Mouse (Mus musculus) CD4-positive, CD25-positive, alpha-beta regulatory T cell, adult 4 months (primary cell): ENCODE data around the gene Ciao2a. TPM values are rescaled to one million over a fixed set of nuclear protein-coding genes. Genes with fewer than 3 reads are reported as not detected.

Experiments used
- ATAC-seq: one replicate; pipeline ENCODE4 v1.8.0; 2017
- polyA plus RNA-seq, 2 experiments: library from polyadenylated mRNA; unstranded; fragments of 100-300 nt; shearing (Covaris generic); gene quantifications; one replicate each; pipeline ENCODE4 v1.2.1; 2017

The Ciao2a gene
- polyA plus RNA-seq, result 100 to 1,000 TPM; 142 to 150 TPM

DNA sequence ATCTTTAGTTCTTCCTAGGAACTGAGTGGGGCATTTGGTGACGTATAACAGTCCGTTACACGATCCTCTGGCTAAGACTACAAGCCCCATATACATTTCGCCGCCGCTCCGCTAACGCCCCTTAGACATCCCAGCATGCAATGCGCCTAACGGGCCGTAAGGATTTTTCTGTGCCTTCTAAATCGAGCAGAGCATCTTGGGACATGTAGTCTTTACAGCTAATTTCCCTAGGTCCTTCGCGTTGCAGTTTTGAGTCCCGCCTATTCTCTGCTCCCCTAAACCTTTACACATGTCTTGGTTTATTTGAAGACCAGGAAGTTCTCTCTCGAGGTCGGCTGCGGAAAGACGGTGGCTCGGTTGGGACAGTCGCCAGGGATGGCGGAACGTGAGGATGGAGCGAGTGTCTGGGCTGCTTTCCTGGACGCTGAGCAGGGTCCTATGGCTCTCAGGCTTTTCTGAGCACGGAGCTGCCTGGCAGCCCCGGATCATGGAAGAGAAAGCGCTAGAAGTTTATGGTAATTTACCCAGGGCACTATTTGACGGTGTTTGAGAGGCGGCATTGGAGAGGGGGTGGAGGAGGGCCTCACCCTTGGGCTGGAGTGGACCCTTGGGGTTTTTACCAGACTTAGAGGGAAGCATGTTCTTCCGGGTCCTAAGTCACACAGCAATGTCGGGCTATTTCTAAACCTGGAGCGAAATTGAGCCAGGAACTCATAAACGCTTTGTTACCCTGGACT is at the start of gene Ciao2a, which contains the start of gene Snx1:
TSS of gene Ciao2a (plus strand) at position 156 of the 737 bp plus-strand sequence.
TSS of gene Snx1 (minus strand) at position 132 of the 737 bp plus-strand sequence.
- peak; percentile 85 for ATAC-seq

DNA sequence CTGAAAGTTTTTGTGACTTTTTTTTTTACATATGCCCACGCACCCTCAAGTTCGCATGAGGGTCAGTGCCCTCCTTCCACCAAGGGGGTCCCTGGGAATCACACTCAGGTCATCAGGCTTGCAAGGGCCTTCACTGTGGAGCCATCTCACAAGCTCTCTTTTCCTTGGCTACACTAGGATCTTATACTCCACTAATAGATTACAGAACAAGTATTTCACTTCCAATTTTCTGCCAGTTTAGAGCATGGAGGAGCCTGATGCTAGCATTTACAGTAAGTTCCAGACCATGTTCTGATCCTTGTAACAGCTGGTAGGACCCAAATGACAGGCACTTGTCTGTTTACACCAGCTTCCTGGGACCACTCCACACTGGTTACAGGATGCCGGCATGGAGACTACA is 48.3 kb upstream of the Ciao2a start:
- ATAC-seq, result no peak

DNA sequence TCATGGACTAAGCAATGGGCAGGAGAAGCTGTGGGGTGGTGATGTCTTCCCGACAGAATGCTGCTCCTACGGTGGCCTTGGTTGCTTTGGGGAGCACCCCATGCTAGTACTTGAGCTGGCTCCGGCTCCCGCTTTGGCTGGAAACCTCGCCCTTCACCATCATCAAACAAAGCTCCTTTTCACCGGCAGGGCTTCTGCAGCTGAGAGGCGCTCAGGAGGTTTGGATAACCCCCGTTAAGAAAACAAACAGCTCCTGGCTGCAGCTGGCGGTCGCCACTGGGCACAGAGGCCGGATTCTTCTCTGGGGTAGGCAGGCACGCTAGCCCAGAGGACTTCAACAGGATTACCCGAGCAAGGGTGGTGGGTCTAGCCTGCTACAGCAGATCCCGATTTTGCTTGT is 47.9 kb upstream of the Ciao2a start:
- ATAC-seq, result no peak

DNA sequence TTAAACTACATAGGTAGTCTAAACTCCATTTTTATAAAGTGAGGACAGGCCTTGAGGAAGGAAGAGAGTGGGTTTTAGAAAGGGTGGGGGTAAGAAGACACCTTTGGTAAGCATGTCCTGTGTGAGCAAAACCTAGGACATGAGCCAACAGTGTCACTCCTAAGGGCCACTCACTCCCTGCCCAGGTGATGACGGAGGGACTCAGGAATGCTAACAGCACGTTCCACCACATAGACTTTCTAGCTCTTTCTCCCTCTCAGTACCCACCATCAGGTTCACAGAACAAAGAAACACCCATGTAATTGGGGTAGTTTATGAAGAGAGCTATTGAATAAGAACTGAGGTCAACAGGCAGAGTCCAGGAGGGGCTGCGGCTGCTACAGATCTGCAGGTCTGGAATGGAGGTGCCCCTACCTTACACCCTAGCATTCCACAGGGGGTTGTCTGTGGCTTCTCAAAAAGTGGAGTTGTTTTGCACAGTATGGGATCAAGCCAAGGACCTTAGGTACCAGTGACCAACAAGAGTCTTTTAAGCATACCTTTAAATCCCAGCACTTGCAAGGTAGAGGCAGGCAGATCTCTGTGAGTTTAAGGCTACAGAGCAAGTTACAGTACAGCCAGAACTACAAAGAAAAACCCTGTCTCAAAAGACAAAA is 45.5 kb upstream of the Ciao2a start:
- no peak for ATAC-seq

DNA sequence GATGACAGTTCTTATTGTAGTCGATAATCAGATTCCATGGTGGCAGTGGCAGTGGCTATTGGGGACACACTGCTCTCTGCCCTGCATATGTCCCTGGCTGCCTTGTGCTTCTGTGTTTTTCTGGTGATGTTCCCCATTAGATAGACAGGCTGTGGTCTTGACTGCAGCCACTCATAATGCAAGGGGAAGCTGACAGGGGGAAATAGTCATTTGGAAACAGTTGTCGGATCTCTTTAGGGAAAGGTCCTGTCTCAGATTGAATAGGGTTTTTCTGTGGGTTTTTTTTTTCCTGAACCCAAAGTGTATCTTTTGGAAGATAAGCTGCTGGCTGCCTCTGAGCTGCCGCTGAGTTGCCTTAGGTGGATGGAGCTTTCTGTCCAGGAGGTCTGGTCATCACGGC is 44.4 kb upstream of the Ciao2a start:
- no peak for ATAC-seq

DNA sequence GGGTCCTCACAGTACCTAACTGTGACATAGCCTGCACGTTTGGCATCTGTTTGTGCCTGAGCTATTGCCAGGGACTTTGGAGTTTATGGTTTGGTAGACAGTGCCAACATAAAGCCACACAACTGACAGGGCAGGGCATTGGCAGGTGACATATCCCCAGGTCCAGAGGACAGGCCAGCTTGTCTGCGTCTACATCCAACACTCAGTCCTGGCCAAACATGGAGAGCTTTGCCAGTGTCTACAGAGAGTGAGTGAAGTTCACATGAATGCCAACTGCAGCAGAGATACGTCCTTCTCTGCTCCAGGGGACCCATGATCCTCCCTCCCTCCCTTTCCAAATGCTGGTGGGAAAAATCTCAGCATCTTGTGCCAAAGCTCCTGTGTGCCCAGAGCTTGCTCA is 42.2 kb upstream of the Ciao2a start:
- no peak for ATAC-seq

DNA sequence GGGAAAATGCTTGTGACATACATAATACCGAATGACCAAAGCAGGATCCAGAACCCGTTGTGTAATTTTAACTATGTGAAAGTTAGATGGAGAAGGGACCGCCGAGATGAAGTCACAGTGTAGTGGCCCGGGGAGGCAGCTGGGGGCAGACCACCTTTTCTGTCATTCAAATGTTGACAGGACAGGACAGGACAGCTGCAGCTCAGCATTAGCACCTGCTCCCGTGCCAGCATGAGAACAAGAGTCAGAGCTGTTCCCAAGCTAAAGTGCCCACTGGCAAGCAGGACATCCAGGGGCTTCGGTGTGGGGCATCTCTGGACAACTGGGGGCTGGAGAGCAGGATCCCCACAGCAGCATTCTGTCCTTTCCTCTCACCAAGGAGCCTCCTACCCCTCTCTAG is 39.3 kb upstream of the Ciao2a start:
- ATAC-seq, result no peak

DNA sequence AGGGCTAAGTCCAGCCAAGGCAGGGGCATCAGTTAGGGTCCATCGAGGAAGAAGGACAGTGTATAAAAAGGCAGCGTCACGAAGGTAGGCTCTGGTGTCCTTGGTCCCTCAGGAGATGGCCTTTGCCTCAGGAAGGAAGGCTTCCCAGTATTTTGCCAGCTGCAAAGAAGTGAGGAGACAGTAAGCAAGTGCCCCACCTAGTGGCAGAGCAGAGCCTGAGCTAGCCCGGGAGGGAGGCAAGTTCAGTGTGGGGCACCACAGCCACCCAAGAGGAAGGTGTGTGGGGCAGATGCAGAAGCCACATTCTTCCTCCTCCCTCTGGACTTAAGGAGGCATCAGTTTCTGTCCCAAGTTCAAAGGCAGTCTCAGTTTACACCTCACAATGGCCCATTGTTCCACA is 38.0 kb upstream of the Ciao2a start:
- ATAC-seq, result no peak

DNA sequence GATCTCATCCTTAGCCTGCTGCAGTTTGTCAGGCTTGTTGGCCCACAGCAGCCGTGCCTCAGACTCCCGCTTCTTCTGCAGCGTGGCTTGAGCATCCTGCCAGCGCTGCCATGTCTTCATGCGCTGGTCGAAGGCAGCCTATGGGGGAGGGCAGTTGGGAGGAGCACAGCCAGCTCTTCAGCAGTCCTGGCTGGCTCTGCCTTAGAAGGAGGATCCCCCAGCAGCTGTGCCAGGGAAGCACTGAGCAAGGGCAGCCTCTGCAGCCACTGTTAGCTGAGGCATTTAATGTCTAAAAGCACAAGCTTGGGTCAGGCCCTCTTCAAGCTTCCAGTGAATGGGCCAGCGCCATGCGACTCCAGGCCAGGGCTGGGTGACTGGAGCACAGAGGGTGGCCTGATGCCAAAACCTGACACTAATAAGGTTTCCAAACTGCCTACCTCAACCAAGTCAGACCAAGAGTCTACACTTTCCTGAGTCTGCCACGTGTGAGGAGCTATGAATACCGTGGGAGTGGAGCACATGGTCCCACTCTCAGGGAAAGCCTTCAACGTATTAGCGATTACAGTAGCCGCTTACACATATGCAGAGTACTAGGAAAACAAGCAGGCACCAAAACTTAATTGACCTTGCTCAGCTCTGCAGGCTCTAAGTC is 35.7 kb upstream of the Ciao2a start:
- ATAC-seq, result no peak

DNA sequence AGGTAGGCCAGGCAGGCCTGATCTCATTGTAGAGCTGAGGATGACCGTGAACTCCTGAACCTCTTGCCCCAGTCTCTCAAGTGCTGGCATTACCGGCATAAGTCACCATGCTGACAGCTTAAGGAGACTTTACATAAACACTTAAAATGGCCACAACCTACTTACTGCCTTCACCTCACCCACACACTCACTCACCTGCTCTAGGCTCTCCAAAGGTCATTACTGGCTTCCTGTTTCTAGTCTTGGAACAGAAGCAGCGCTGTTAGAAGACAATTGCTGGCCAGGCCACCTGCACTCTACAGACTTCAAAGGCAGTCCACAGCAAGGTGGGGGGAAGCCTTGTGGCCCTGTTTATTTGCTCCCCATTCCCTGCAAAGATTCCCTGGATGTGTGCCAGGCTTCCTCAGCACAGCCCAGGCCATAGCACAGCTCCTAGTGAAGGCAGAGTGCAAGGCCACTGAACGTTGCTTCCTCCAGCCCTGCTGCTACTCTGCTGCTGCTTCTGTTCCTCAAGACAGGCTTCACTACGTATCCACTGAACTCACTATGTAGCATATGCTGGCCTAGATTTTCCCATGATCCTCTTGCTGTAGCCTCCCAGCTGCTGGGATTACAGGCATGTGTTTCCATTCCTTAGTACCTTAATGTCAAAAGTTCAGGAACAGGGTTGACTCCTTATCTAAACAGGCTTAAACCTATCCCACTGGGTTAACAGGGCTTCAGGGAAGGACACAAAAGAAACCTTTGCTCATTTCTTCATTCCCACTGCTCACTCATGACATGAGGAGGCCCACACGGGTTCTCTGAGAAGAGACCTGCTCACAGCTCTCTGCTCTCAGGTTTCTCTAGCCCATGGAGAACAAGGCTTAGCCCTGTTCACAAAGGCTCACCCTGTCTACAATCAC is 34.8 kb upstream of the Ciao2a start:
- peak; percentile 26 for ATAC-seq

DNA sequence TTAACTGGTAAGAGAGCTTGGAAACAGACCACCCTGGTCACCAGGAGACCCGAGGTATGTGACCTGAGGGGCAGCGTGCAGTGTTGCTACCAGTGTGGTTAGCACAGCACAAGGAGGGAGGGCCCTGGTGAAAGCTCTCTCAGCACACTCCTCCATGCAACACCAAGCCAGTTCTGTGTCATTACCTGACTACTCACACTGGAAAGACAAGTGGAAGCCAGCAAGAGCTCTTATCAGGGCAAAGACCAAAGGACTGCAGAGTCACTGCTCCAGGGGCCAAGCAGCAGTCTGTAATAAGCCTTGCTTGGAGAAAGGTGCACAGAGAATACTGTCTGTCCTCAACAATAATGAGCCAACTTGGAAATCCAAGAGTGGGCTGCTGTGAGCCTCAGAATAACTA is 33.7 kb upstream of the Ciao2a start:
- no peak for ATAC-seq

DNA sequence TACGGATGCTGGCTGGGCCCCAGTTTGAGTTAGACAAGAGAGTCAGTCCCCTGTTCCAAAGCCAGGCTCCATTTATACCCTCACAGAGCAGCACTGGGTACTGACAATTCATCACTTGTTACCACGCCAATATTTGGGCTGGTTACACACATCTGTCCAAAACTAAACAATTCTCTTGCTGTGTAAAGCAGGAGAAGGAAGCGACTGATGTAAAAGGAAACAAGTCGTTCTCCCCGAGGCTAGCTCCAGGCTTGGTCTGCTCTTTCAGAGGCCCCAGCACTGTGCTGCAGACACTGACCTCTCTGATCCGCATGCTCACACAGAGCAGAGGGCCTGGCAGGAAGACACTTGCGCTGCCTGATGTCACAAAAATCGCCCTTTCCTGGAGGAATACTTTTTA is 24.8 kb upstream of the Ciao2a start:
- ATAC-seq, result no peak

DNA sequence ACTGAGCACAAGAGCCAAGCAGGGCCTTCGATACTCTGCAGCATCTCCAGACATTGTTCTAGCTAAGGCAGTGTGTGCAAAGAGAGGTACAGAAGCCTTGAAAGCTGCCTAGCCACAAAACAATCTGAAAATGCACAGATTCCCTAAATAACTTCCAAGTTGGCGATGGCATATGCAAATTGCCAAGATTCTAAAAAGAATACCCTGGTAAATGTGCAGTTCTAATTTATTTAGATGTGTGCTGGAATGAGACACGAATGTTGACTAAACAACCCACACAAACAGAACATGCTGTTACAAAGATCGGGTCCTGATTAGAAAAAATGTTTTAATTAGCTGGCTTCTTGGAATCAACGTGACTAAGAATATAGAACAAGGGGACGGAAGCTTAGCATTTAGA is 23.7 kb upstream of the Ciao2a start:
- ATAC-seq, result no peak

DNA sequence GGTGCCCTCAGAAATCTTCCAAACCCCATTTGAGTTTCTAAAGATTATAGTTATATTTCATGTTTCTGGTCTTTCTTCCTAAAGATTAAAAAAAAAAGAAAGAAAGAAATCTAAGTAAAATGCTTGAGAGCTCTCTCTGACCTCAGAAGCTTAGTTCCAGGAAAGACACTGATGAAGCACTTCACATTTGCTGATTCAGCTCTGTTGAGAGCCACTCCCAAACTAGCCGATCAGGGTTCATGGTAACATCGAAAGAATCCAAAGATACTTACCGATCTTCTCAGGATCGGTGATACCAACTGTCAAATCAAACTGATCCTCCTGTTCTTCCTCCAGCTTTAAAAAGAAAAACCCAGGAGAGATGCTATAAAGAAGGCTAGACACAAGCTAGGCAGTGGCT is 21.8 kb upstream of the Ciao2a start:
- ATAC-seq, result no peak

DNA sequence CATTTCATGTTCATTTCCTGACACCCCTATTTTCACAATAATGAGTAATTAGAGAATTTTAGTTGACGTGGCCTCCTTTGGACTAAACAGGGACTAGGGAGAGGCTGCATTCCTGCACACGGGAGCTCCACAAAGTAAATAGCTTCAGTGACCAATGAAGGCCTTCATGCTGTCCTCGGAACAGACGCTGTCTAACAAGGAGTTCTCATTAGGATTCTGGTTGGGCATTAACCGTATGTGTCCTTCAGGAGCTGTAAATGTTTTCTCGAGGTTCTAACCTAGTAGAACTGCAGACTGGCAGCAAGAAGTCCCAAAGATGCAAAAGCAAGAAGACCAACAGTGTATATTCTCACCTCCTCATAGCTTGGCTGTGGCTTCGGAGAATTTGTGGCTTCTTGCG is 21.2 kb upstream of the Ciao2a start:
- no peak for ATAC-seq

DNA sequence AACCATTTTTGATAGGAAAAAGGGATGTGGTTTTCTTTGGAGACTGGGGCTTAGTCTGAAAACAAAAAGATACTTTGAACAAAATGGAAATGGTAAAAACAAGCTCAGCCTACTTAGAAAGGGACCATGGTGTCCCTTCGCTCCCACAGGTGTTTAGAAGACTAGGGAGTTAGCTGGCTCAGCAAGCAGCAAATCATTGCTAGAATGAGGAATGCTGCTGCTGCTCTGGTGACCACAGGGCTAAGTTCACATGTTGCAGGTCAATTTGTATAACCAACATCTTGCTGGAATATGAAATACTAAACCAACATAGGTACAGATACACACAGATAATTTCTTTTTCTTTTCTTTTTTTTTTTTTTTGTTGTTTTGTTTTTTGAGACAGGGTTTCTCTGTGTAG is 16.8 kb upstream of the Ciao2a start:
- ATAC-seq, result no peak

DNA sequence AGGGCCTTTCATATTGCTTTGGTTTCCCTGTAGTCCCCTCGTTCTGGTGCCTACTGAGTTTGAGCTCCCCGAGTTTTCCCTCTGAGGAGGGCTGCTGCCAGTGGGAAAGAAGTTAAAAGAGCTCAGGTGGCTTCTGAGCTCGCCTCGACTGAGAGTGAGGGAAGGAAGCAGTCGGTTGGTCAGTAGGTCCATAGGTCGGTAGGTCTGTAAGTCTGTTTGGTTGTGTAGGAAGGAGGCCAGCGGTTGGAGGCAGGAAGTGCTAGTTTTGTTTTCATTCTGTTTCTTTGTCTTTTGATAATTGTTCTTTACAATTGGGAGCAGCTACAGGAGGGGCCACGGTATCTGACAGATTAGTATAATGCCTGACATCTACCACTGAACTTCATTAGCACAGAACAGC is 16.3 kb upstream of the Ciao2a start:
- no peak for ATAC-seq

DNA sequence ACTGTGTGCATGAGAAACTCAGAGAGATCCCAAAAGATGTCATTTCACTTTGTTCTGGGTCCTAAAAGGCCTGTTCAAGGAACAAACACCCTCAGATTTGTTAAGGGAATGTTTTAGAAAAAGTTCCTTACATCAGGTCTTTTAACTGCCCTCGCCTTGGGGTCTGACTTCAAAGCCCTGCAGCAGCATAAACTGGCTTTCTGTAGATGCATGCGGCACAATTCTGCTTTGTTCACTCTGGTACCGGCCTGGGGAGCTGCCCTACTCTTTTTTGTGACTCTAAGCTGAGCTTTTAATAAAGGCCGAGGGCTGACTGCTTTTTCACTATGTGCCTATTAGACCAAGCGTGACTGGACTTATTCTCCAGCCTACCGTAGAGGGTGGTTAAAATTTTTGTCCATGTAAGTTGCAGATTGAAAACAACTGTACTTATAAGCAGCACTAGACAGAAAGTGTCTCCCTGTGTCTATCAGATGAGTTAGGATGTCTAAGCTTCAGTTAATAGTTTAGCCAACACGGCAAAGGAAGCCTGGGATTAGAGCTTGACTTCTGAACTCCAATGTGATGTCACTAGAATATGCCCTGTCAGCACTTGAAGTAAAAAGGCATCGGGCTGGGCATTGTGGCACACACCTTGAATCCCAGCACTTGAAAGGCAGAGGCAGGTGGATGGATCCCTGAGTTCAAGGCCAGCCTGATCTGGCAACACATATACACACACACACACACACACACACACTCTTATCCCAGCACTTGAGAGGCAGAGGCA is 15.6 kb upstream of the Ciao2a start:
- no peak for ATAC-seq

DNA sequence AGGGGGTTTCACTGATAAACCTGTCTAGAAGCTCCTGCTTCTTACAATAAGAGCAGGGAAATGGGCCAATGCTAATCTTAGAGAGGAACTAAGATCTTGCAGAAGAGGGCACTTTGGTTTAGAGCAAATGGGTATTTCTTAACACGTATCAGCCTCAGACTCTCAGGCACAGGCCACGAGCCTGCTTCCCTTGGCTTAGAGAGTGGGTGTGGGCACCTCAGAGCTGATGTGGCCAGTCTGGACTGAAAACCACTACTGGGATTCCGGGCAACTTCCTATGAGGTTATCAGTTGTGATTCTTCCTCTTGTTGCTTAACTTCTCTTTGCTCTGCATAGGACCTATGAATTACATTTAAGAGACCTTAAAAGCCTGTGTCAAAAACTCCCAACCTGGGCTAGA is 12.1 kb upstream of the Ciao2a start:
- no peak for ATAC-seq

DNA sequence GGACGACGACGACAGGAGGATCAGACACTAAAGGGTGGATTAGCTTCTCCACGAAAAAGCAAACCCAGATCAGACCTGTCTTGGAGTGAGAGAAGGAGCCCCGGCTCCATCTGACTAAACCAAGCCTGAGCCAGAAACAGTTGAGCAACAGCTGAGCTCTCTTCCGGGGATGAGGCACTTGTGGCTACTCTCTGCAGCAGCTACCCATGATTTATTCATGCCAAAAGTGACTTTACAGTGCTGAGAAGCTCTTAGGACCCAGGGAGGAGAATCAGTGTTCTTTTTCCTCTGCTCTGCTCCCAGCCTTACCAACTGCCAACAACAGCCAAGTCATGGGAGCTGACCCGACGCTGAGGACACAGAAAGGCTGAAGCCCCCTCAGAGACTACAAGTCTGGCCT is 9.5 kb upstream of the Ciao2a start:
- ATAC-seq, result no peak

DNA sequence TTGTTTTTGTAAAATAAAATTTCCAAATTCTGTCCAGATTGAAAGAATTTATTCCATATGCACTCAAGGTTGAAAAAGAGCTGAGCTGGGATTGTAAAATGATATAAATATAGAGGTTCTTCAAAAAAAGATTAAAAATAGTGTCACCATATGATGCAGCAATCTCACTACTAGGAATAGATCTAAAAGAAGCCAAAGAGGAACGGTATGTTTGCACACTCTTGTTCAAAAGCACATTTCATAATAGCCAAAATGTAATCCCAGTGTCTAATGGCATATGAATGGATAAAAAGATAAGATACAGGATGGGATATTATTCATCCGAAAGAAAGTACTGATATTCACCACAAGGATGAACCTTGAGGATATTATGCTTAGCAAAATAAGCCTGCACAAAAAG is 6.9 kb upstream of the Ciao2a start:
- ATAC-seq, result no peak

DNA sequence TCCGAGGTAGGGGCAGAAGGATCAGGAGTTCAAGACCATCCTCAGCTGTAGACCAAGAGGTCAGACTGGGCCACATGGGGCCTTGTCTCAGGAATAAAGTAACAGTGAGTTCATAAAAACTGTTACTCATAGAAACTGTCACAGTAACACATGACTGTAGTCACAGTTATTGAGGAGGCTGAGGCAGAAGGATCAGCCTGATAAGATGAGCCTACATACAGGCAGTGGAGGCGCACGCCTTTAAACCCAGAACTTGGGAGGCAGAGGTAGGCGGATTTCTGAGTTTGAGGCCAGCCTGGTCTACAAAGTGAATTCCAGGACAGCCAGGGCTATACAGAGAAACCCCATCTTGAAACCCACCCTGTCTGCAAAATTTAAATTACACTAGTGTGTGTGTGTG is 6.3 kb upstream of the Ciao2a start:
- no peak for ATAC-seq
